Mouse (Mus musculus) liver, postnatal 0 days (tissue): ENCODE results near the gene Trmt10c. TPM values are rescaled to one million over a fixed set of nuclear protein-coding genes. Genes with fewer than 3 reads are reported as not detected.
A peak's percentile ranks its signal among the peaks of the same experiment; 100 is the strongest.
"Not testable (repeated sequence)": the region's sequence is repeated elsewhere in the genome, so short reads cannot be mapped to it uniquely, and the experiment has no call there.

Source experiments
- ATAC-seq: fragments of 200-750 bp; cut with Nextera tagmentation; 2 replicates; pipeline ENCODE4 v1.8.0; 2017; ENCODE audit warnings: mild to moderate bottlenecking, moderate library complexity
- DNase-seq: peaks from one replicate; pipeline ENCODE4 v3.0.0-alpha.2; 2016
- H3K27ac ChIP-seq: fragments of 300-500 bp; sonication (generic); 2 replicates; pipeline ENCODE4 v1.5.1; 2014; ENCODE audit warnings: antibody characterized with exemption, moderate library complexity, mild to moderate bottlenecking, low read depth
- H3K27me3 ChIP-seq: fragments of 300-500 bp; sonication (generic); 2 replicates; pipeline ENCODE4 v1.6.1; 2014; ENCODE audit warnings: low read length, control low read depth, mixed read lengths; ENCODE audit not compliant: insufficient read depth
- H3K36me3 ChIP-seq: fragments of 300-500 bp; sonication (generic); replicated peaks from 2 replicates; pipeline ENCODE4 v1.6.1; 2014; ENCODE audit warnings: mild to moderate bottlenecking, control low read depth, low read length, moderate library complexity, mixed read lengths; ENCODE audit not compliant: insufficient read depth
- H3K4me1 ChIP-seq: fragments of 300-500 bp; sonication (generic); 2 replicates; pipeline ENCODE4 v1.6.1; 2014; ENCODE audit warnings: antibody characterized with exemption, mild to moderate bottlenecking, control low read depth; ENCODE audit not compliant: insufficient read depth
- H3K4me2 ChIP-seq: fragments of 300-500 bp; sonication (generic); 2 replicates; pipeline ENCODE4 v1.6.1; 2014; ENCODE audit warnings: low read depth, mild to moderate bottlenecking, low read length, moderate library complexity, mixed read lengths
- H3K4me3 ChIP-seq: fragments of 300-500 bp; sonication (generic); 2 replicates; pipeline ENCODE4 v1.5.1; 2014; ENCODE audit warnings: low read depth, low read length
- H3K9ac ChIP-seq: fragments of 300-500 bp; sonication (generic); replicated peaks from 2 replicates; pipeline ENCODE4 v1.6.1; 2014; ENCODE audit warnings: mild to moderate bottlenecking, moderate library complexity
- H3K9me3 ChIP-seq: fragments of 300-500 bp; sonication (generic); 2 replicates; pipeline ENCODE4 v1.6.1; 2016; ENCODE audit warnings: mild to moderate bottlenecking, control low read depth, low read length, mixed read lengths
- CTCF ChIP-seq: sonication (generic); IDR thresholded peaks from 2 replicates; pipeline ENCODE4 v1.5.1; 2016; ENCODE audit warnings: antibody characterized with exemption, low read depth
- EP300 ChIP-seq: IDR thresholded peaks from 2 replicates; pipeline ENCODE4 v1.6.1; 2016; ENCODE audit warnings: antibody characterized with exemption, low read depth, mild to moderate bottlenecking
- whole genome bisulfite sequencing: fragments of 180-500 bp; shearing (Covaris S2); extraction: QIAGEN DNeasy Blood & Tissue Kit; methylation state at CpG from one replicate; pipeline ENCODE4 v1.1.7; 2014; ENCODE audit not compliant: insufficient replicate concordance; 5-methylcytosine and 5-hydroxymethylcytosine counted together
- polyA plus RNA-seq: library from polyadenylated mRNA; unstranded; fragments of >200 nt; fragmentation: Nextera tagmentation; extraction: Ambion mirVana; gene quantifications from 2 replicates; pipeline ENCODE4 v1.2.1, GENCODE M21; 2015

Gene Trmt10c
- polyA plus RNA-seq, 1 experiment from 2014 or later = 15.2 TPM

- peak overlapping the region; percentile 97 for H3K27ac ChIP-seq
- no peaks in the 10 kb centered on the region for H3K27me3 ChIP-seq
- H3K9me3 ChIP-seq = no peaks in the 10 kb centered on the region
- peaks cover 32% of the 10 kb centered on the region for H3K4me1 ChIP-seq
- peak overlapping the region; percentile 80 for H3K9ac ChIP-seq
- ATAC-seq = peak; percentile 71
- H3K36me3 ChIP-seq = no peaks in the 10 kb centered on the region
- WGBS = under 1% methylated on average over 52 of the region's 66 CpGs
- peak overlapping the region; percentile 77 for H3K4me3 ChIP-seq
- peak overlapping the region; percentile 65 for H3K4me2 ChIP-seq
- TF ChIP-seq EP300 (peak; percentile 55; the same call in 1 of the 2 replicates), CTCF (no peak)
- DNase-seq = peak; percentile 92
Observed at GRCm38 (mm10) chr16:56075222-56076111, 37.8 kb upstream of the Trmt10c start.

- Histone ChIP-seq H3K27me3 (no peaks in the 10 kb centered on the region), H3K4me3 (no peak overlapping the region), H3K4me1 (peaks cover 33% of the 10 kb centered on the region), H3K9ac (peak overlapping the region; percentile 80; the same call in 1 of the 2 replicates), H3K27ac (peak overlapping the region; percentile 97), H3K9me3 (no peaks in the 10 kb centered on the region), H3K4me2 (peak overlapping the region; percentile 65), H3K36me3 (no peaks in the 10 kb centered on the region)
- no peak for ATAC-seq
- no peak for DNase-seq
- 63% methylated on average over 5 of the region's 5 CpGs for WGBS
- no peak for TF ChIP-seq EP300
- no peak for TF ChIP-seq CTCF
Observed at GRCm38 (mm10) chr16:56074565-56074964, 36.9 kb upstream of the Trmt10c start.

GRCm38 (mm10) chr16:56074122-56074521 lies 36.5 kb upstream of the Trmt10c start:
- no peak for TF ChIP-seq EP300
- TF ChIP-seq CTCF = no peak
- H3K4me2 ChIP-seq = peak overlapping the region; percentile 65; the same call in 1 of the 2 replicates
- peaks cover 33% of the 10 kb centered on the region for H3K4me1 ChIP-seq
- no peaks in the 10 kb centered on the region for H3K9me3 ChIP-seq
- H3K27me3 ChIP-seq = no peaks in the 10 kb centered on the region
- WGBS = 57% methylated on average over 1 of the region's 1 CpGs
- H3K27ac ChIP-seq = peak overlapping the region; percentile 97
- H3K36me3 ChIP-seq = no peaks in the 10 kb centered on the region
- H3K9ac ChIP-seq = no peak overlapping the region
- ATAC-seq = no peak
- no peak for DNase-seq
- no peak overlapping the region for H3K4me3 ChIP-seq

- H3K27me3 ChIP-seq, H3K36me3 ChIP-seq, ATAC-seq, H3K9ac ChIP-seq, H3K4me2 ChIP-seq, H3K27ac ChIP-seq, DNase-seq, H3K4me3 ChIP-seq, H3K9me3 ChIP-seq: not testable (repeated sequence)
- peaks cover 33% of the 10 kb centered on the region for H3K4me1 ChIP-seq
- WGBS = 89% methylated on average over 6 of the region's 6 CpGs
Observed at GRCm38 (mm10) chr16:56073150-56073549, 35.5 kb upstream of the Trmt10c start.

GRCm38 (mm10) chr16:56072533-56072932 lies 34.9 kb upstream of the Trmt10c start:
- Histone ChIP-seq H3K27me3 (no peaks in the 10 kb centered on the region), H3K4me1 (peaks cover 33% of the 10 kb centered on the region), H3K4me2 (no peak overlapping the region; the same call in 1 of the 2 replicates), H3K27ac (peak overlapping the region; percentile 86), H3K4me3 (no peak overlapping the region), H3K9me3 (no peaks in the 10 kb centered on the region), H3K36me3 (no peaks in the 10 kb centered on the region), H3K9ac (no peak overlapping the region)
- ATAC-seq (no peak), DNase-seq (no peak)
- WGBS = 83% methylated on average over 6 of the region's 6 CpGs
- TF ChIP-seq EP300 = no peak

- Histone ChIP-seq H3K27me3 (no peaks in the 10 kb centered on the region), H3K4me2 (peak overlapping the region; percentile 66), H3K27ac (peak overlapping the region; percentile 86), H3K36me3 (no peaks in the 10 kb centered on the region), H3K9ac (peak overlapping the region; percentile 26; the same call in 1 of the 2 replicates), H3K4me3 (peak overlapping the region; percentile 14; the same call in 1 of the 2 replicates), H3K4me1 (peaks cover 29% of the 10 kb centered on the region), H3K9me3 (no peaks in the 10 kb centered on the region)
- peak; percentile 89 for ATAC-seq
- peak; percentile 73 for DNase-seq
- peak; percentile 97 for TF ChIP-seq EP300
- no peak; the same call in 1 of the 2 replicates for TF ChIP-seq CTCF
- 32% methylated on average over 5 of the region's 5 CpGs for WGBS
Observed at GRCm38 (mm10) chr16:56071317-56072232, 34.0 kb upstream of the Trmt10c start.
